Mouse (Mus musculus) myocyte (in vitro differentiated cells): ENCODE results near the gene Gemin8.

Experiments
- E2F4 ChIP-seq: IDR thresholded peaks from one replicate; pipeline ENCODE4 v1.6.1; 2011; ENCODE audit warnings: mild to moderate bottlenecking, control low read depth, moderate library complexity; ENCODE audit not compliant: insufficient read depth
- POLR2A ChIP-seq: IDR thresholded peaks from one replicate; pipeline ENCODE4 v1.6.1; 2011; ENCODE audit warnings: low read depth, mild to moderate bottlenecking, control low read depth, moderate library complexity; ENCODE audit not compliant: insufficient read length
- TCF12 ChIP-seq: IDR thresholded peaks from one replicate; pipeline ENCODE4 v1.6.1; 2011; ENCODE audit warnings: mild to moderate bottlenecking, control low read depth; ENCODE audit not compliant: poor library complexity, insufficient read depth, severe bottlenecking
- TCF3 ChIP-seq: IDR thresholded peaks from one replicate; pipeline ENCODE4 v1.6.1; 2011; ENCODE audit warnings: low read depth, control low read depth; ENCODE audit not compliant: insufficient read length
- USF1 ChIP-seq: IDR thresholded peaks from one replicate; pipeline ENCODE4 v1.6.1; 2011; ENCODE audit warnings: low read depth, mild to moderate bottlenecking, control low read depth, moderate library complexity

- no peak for TF ChIP-seq POLR2A
- no peak for TF ChIP-seq TCF12
- no peak for TF ChIP-seq TCF3
- TF ChIP-seq USF1, result no peak
- TF ChIP-seq E2F4, result no peak
These were observed 23.0 kb upstream of the Gemin8 start for GRCm38 (mm10) chrX:166147158-166147846.
